Mouse (Mus musculus): ENCODE data around the gene Nup205. TPM values are rescaled to one million over a fixed set of nuclear protein-coding genes. Genes with fewer than 3 reads are reported as not detected.

The Nup205 gene
- polyA plus RNA-seq, 1 experiment from 2014 or later = 16.2 TPM

DNA sequence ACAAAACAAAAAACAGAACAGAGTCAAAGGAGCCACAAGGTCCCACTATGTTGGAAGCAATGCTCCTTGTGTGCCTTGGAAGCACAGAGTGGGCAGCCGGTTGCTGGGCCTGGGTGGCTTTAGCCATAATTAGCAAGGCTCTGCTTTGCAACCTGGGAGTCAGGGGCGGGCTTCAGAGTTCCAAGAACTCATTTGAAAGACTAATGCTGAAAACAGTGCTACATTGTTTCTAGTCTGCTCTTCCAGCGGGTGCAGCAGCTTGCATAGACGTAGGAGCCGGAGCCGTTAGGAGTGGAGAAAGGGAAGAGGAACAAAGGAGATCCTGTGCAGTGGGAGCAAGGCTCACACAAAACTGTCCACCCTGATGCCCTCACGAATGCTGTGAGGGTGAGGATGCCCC, 111.7 kb downstream of the Nup205 start:
- no peak overlapping the region for H3K4me3 ChIP-seq (replicated peaks)
- no peak overlapping the region for H3K27ac ChIP-seq (replicated peaks)
- no peak overlapping the region for H3K4me2 ChIP-seq
- H3K9ac ChIP-seq = no peak overlapping the region
- H3K9me3 ChIP-seq (replicated peaks) = no peaks in the 10 kb centered on the region
- H3K36me3 ChIP-seq (replicated peaks) = no peaks in the 10 kb centered on the region
- ATAC-seq (ENCODE audit: insufficient read depth) = no peak
- H3K27me3 ChIP-seq = peaks cover 3% of the 10 kb centered on the region
- H3K4me1 ChIP-seq (replicated peaks) = 0 out of 2 replicates have a peak, but pooled peaks cover 4% of the 10 kb centered on the region
- WGBS (ENCODE audit: insufficient replicate concordance) = 61% methylated on average over 7 of the region's 7 CpGs

DNA sequence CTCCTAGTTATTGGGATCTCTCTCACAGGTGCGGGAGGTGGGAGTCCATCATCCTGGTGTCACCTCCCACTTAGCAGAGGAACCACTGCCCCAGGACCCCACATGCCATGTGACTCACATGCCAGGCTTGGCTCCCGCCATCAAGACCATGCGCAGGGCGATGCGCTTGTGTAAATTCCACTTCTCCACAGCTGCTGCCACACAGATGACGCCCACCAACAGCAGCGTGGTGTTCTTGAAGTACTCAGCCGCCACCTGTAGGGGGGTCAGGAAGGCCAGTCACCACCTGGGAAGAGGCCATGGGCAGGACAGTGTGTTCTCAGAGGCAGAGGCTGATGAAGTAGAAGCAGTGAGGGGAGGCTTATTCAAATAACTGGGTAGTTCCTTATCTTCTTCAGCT, 112.5 kb downstream of the Nup205 start:
- H3K36me3 ChIP-seq (replicated peaks) = no peaks in the 10 kb centered on the region
- no peak for ATAC-seq (ENCODE audit: insufficient read depth)
- peaks cover 3% of the 10 kb centered on the region for H3K27me3 ChIP-seq
- no peak overlapping the region for H3K9ac ChIP-seq
- H3K4me1 ChIP-seq (replicated peaks) = 0 out of 2 replicates have a peak, but pooled peaks cover 4% of the 10 kb centered on the region
- H3K9me3 ChIP-seq (replicated peaks) = no peaks in the 10 kb centered on the region
- WGBS (ENCODE audit: insufficient replicate concordance) = 67% methylated on average over 8 of the region's 8 CpGs
- no peak overlapping the region for H3K4me2 ChIP-seq
- no peak overlapping the region for H3K4me3 ChIP-seq (replicated peaks)
- no peak overlapping the region for H3K27ac ChIP-seq (replicated peaks)

DNA sequence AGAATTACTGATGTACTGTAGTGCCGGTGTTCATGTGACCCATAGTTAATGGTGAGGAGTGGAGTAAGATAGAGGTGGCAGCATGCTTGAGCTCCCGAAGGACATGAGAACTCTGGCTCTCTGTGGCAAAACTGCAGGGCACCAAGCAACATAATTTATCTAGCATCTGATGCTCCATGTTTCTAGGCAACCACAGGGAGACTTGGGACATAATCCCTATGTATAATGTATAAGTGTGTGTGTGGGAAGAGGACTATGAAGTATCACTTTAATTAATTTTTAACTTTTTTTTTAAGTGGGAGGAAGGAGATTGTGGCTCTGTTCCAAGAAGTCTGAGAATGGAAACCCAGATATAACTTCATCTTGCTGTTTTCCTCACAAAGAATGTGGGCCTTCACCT, 117.7 kb downstream of the Nup205 start:
- 60% methylated on average over 2 of the region's 2 CpGs for WGBS (ENCODE audit: insufficient replicate concordance)
- no peak for ATAC-seq (ENCODE audit: insufficient read depth)
- H3K36me3 ChIP-seq (replicated peaks) = no peaks in the 10 kb centered on the region

DNA sequence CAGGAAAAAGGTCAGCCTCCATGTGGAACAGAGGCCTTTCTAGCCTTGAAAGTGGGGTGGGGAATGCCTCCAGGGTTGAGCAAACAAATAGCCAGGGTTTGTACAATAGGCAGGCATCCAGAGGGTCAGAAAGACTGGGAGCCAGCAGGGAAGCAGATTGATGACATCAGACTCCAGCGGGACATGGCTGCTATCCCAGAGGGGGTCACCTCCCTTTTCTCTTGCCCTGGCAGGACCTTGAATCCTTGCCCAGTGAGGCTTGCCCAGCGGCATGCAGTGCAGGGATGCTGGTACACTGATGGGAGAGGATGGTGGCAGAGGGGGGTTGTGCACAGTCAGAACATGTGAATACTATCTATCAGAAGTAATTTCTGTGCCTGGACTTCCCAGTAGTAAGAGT, 119.8 kb downstream of the Nup205 start:
- Histone ChIP-seq H3K27me3 (no peaks in the 10 kb centered on the region; the same call in none of the 2 replicates), H3K9me3 (replicated peaks) (no peaks in the 10 kb centered on the region), H3K27ac (replicated peaks) (no peak overlapping the region), H3K4me3 (replicated peaks) (no peak overlapping the region), H3K4me1 (replicated peaks) (peaks cover 10% of the 10 kb centered on the region; the same call in 1 of the 2 replicates), H3K4me2 (no peak overlapping the region), H3K9ac (no peak overlapping the region), H3K36me3 (replicated peaks) (no peaks in the 10 kb centered on the region)
- 65% methylated on average over 2 of the region's 2 CpGs for WGBS (ENCODE audit: insufficient replicate concordance)
- no peak for ATAC-seq (ENCODE audit: insufficient read depth)

More for the DNA sequence above, 117.7 kb downstream of the Nup205 start:
- Histone ChIP-seq H3K4me1 (replicated peaks) (peaks cover 10% of the 10 kb centered on the region; the same call in 1 of the 2 replicates), H3K27me3 (peaks cover 3% of the 10 kb centered on the region), H3K27ac (replicated peaks) (no peak overlapping the region), H3K4me2 (no peak overlapping the region), H3K4me3 (replicated peaks) (no peak overlapping the region), H3K9ac (no peak overlapping the region), H3K9me3 (replicated peaks) (no peaks in the 10 kb centered on the region)

Other genes with a start within 250 kb of the Nup205 start
- 0.17 and 0.18 TPM in 2 replicates for gene Slc23a4, start 189.0 kb upstream of the Nup205 start, polyA plus RNA-seq (2015; fragmentation: Nextera tagmentation; extraction: Ambion mirVana)
- 9.4 and 11.1 TPM in 2 replicates for gene Cnot4, start 43.7 kb upstream of the Nup205 start, polyA plus RNA-seq (2015; fragmentation: Nextera tagmentation; extraction: Ambion mirVana)
- gene Slc13a4, start 130.7 kb downstream of the Nup205 start, polyA plus RNA-seq (2015; fragmentation: Nextera tagmentation; extraction: Ambion mirVana) = 0.06 and 0.07 TPM in 2 replicates
- gene Fam180a, start 148.7 kb downstream of the Nup205 start, polyA plus RNA-seq (2015; fragmentation: Nextera tagmentation; extraction: Ambion mirVana) = 0.17 and 0.23 TPM in 2 replicates

All from liver, embryonic 15.5 days (tissue).